Comparison of ENCODE assay signal across 12 mouse cellular contexts in genomic region chr4:9026841-9027240, GRCm38 (mm10).
DNase-seq lines count a peak whose midpoint lies in the region; ATAC-seq and TF ChIP-seq lines count a peak whose summit lies in the region.
"Had no signal": no experiment of that assay in that cellular context is flagged by ENCODE, and none has a peak within 500 bp of the region (broad histone marks: within the 10 kb centered on the region; RNA-seq: fewer than 3 reads in every experiment).

No protein-coding gene starts in this region.

- no peaks in the 10 kb centered on the region for H3K9me3 ChIP-seq in hindbrain, embryonic 14.5 days (ENCODE audit: control insufficient read depth, low read length)
- H3K9me3 ChIP-seq in hindbrain, embryonic 10.5 days, result no peaks in the 10 kb centered on the region
- H3K9me3 ChIP-seq in hindbrain, postnatal 0 days (ENCODE audit: low read length), result no peaks in the 10 kb centered on the region
- H3K9me3 ChIP-seq: limb, embryonic 15.5 days had no signal

- no peak; the same call in 1 of the 2 replicates for ATAC-seq in hindbrain, embryonic 14.5 days (ENCODE audit: low FRiP score)
- no peak for ATAC-seq in hindbrain, postnatal 0 days
- ATAC-seq in megakaryocyte progenitor cell, adult 5-6 weeks (replicated peaks; ENCODE audit: poor library complexity), result no peak

- 53% methylated on average over 16 of the region's 16 CpGs for WGBS in hindbrain, embryonic 14.5 days
- 82% methylated on average over 16 of the region's 16 CpGs for WGBS in hindbrain, embryonic 10.5 days
- 30% methylated on average over 16 of the region's 16 CpGs for WGBS in hindbrain, postnatal 0 days

- no peak overlapping the region for H3K27ac ChIP-seq in hindbrain, embryonic 14.5 days
- no peak overlapping the region for H3K27ac ChIP-seq in hindbrain, embryonic 10.5 days
- H3K27ac ChIP-seq in hindbrain, postnatal 0 days, result peak overlapping the region; percentile 43; the same call in 1 of the 2 replicates
- H3K27ac ChIP-seq: limb, embryonic 15.5 days had no signal

- H3K4me2 ChIP-seq in hindbrain, embryonic 14.5 days (replicated peaks), result peak overlapping the region; percentile 82; the same call in 1 of the 2 replicates
- H3K4me2 ChIP-seq in hindbrain, postnatal 0 days (ENCODE audit: low read depth, low read length), result peak overlapping the region; percentile 30

- no peaks in the 10 kb centered on the region for H3K27me3 ChIP-seq in hindbrain, embryonic 14.5 days (ENCODE audit: control insufficient read depth, insufficient read depth, low read length)
- no peaks in the 10 kb centered on the region for H3K27me3 ChIP-seq in hindbrain, embryonic 10.5 days (ENCODE audit: insufficient read depth, poor library complexity, severe bottlenecking)
- no peaks in the 10 kb centered on the region for H3K27me3 ChIP-seq in hindbrain, postnatal 0 days (ENCODE audit: insufficient read depth, low read length)

- DNase-seq in hindbrain, embryonic 14.5 days (ENCODE audit: low spot score), result peak; percentile 73
- no peak for DNase-seq in hindbrain, embryonic 10.5 days (ENCODE audit: low spot score)
- peak; percentile 58 for DNase-seq in MN1 (ENCODE audit: low spot score)
- peak; percentile 52 to 63 for DNase-seq in cerebellum, adult 18-20 months
- DNase-seq in hindbrain, postnatal 0 days (ENCODE audit: low spot score), result peak; percentile 78
- DNase-seq in ovary, postnatal 10 days (ENCODE audit: low spot score), result no peak
- no peak for DNase-seq in B cell, adult 2 months
- DNase-seq: adrenal gland, adult 2 months; kidney, postnatal 4 days; thymus, postnatal 36 days had no signal

- TF ChIP-seq CTCF in hindbrain, postnatal 0 days (IDR thresholded peaks at IDR 0.05; ENCODE audit: low read depth), result no peak

- no peak overlapping the region for H3K9ac ChIP-seq in hindbrain, embryonic 14.5 days
- no peak overlapping the region for H3K9ac ChIP-seq in hindbrain, postnatal 0 days (replicated peaks; ENCODE audit: low read length)
- H3K9ac ChIP-seq: limb, embryonic 15.5 days had no signal

- no peak overlapping the region for H3K4me3 ChIP-seq in hindbrain, embryonic 14.5 days (replicated peaks; ENCODE audit: low read length)
- no peak overlapping the region for H3K4me3 ChIP-seq in hindbrain, embryonic 10.5 days
- H3K4me3 ChIP-seq in hindbrain, postnatal 0 days (ENCODE audit: low read length), result no peak overlapping the region

- H3K36me3 ChIP-seq in hindbrain, embryonic 14.5 days (replicated peaks; ENCODE audit: control insufficient read depth, insufficient read depth), result no peaks in the 10 kb centered on the region
- H3K36me3 ChIP-seq in hindbrain, embryonic 10.5 days, result no peaks in the 10 kb centered on the region
- no peaks in the 10 kb centered on the region for H3K36me3 ChIP-seq in hindbrain, postnatal 0 days (ENCODE audit: insufficient read depth, low read length)
- H3K36me3 ChIP-seq: limb, embryonic 15.5 days had no signal

- peaks cover 25% of the 10 kb centered on the region for H3K4me1 ChIP-seq in hindbrain, embryonic 14.5 days (replicated peaks; ENCODE audit: control insufficient read depth, insufficient read depth, low read length)
- peaks cover 54% of the 10 kb centered on the region for H3K4me1 ChIP-seq in hindbrain, embryonic 10.5 days (replicated peaks)
- 0 out of 2 replicates have a peak, but pooled peaks cover 6% of the 10 kb centered on the region for H3K4me1 ChIP-seq in hindbrain, postnatal 0 days (ENCODE audit: insufficient read depth, low read length)

Comparison
In these comparisons a context has a peak if more than half of its experiments do, and no peak if none do; other contexts are left out.
1. DNase-seq: peak in hindbrain, embryonic 14.5 days (single experiment), MN1 (single experiment), cerebellum, adult 18-20 months (2 of 2) and hindbrain, postnatal 0 days (single experiment); none in hindbrain, embryonic 10.5 days (single experiment), ovary, postnatal 10 days (single experiment) and B cell, adult 2 months (0 of 2).